Mouse (Mus musculus) left cerebral cortex, postnatal 25 days (tissue): ENCODE data around the gene Hoxa9. TPM values are rescaled to one million over a fixed set of nuclear protein-coding genes. Genes with fewer than 3 reads are reported as not detected.

Experiments used
- DNase-seq, 2 experiments: peaks; one replicate each; pipeline ENCODE4 v3.0.0; 2022; ENCODE audit warnings: low spot score in 2 of 2, mixed read lengths in 1 of 2
- intact Hi-C: fragments of 180-260 bp; cut with DNase I; formaldehyde crosslinking; loops from one replicate; pipeline ENCODE4 v1.15.1; 2025
- total RNA-seq, 2 experiments: library from RNA; stranded (reverse); gene quantifications; 2 replicates each; pipeline ENCODE4 v1.2.3; 2021

Hoxa9 gene
- total RNA-seq, 2 experiments from 2014 or later = not detected

DNA sequence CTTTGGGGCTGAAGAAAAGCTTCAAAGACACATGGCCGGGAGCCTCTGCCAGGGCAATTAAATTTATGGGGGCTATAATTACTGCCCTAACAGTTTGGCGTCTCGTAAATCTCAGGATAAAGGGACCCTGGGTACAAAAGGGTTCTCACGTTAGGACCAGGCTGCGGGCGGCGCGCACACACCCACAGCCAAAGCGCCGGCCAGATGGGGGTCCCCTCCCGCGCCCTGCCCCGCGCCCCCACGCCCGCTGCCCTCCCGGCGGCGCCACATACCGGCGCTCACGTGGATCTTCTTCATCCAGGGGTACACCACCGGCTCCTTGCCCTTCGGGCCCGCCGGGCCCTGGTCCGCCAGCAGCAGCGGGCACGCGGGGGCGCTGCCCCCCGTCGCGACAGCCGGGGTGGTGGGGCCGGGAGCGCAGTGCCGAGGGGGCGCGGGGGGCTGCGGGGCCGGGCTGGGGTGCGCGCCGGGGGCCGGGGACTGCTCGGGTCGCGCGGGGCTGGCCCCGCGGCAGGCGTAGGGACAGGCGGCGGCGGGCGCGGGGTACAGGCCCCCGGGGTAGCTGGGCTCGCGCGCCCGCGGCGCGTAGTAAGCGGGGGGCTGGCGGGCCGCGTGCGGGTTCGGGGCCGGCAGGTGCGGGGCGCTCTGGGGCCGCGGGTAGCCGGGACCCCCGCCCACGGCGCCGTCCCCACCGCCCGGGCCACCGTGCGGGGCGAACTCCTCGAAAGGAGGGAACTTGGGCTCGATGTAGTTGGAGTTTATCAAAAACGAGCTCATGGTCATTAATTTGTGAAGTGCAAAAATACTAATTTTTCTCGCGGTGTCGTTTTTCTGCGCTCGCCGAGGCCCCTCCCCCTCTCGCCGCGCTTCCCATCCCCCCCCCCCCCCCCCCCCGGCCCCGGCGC, 39.7 kb downstream of the Hoxa9 start, which contains the start of gene Hoxa4:
Gene Hoxa4 (minus strand): TSS at position 848 of the 905 bp plus-strand sequence.
- no peak for DNase-seq
- intact Hi-C loops = no loop called here

DNA sequence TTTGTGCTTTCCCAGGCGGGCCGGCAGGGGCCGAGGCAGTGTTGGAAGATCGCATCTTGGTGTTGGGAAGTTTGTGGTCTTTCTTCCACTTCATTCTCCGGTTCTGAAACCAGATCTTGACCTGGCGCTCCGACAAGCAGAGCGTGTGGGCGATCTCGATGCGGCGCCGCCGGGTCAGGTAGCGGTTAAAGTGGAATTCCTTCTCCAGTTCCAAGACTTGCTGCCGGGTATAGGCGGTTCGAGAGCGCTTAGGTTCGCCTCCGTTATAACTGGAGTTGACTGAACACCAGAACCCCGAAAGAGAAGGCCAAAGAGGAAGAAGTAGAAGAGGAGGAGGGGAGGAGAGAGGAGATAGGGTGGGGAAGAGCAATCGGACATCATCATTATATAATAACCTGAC, 40.5 kb downstream of the Hoxa9 start:
- intact Hi-C loops = no loop called here
- DNase-seq = no peak

DNA sequence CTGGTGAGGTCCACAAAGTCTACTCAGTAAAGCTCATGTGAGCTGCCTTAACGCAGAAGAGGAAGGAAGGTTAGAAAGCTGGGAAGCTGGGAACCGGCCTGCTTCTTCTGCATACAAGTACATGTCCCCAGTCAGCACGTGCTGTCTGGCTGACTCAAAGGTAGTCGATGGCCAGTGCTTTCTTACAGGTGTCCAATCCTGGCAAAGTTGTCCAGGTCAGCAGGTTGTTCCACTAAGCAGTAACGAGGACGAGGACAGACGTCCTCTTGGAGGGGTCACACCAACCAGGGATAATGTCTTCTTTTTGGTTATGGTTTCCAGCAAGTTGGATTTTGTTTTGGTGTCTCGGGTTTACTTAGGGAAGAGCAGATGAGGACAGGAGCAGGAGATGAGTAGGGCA, 41.0 kb downstream of the Hoxa9 start:
- intact Hi-C loops = no loop called here
- no peak for DNase-seq

DNA sequence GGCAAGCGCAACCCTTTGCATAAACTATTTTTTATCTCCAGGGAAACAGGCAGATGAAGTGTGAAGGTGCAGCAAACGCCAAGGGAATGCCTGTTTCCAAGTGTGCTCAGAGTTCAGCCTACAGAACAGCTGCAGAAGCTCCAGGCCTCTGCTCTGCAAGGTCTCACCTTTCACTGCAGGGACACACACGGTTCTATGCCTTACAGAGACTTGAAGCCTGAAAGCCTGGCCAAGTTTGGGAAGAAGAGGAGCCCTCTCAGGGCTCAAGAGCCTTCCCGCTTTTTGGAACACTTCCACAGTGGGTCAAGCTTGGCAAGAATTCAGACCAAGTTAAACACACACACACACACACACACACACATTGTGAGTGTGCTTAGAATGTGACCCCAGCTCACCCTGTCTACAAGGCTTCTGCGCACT, 41.7 kb downstream of the Hoxa9 start:
- no peak for DNase-seq
- intact Hi-C loops = no loop called here

DNA sequence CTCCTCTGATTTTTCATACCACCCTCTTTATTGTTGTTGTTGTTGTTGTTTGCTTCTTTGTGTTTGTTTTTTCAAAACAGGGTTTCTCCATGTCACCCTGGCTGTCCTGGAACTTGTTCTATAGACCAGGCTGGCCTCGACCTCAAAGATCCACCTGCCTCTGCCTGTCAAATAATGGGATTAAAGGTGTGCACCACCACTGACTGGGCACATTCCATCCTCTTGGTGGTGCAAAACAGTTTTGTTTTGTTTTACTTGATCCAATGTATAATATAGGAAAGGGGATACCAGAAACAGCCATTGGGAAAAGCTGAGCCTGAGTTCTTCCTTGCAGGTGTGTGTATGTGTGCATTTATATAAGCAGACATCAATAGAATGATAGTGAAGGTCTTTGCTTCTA, 44.4 kb downstream of the Hoxa9 start:
- no peak for DNase-seq
- intact Hi-C loops = no loop called here

DNA sequence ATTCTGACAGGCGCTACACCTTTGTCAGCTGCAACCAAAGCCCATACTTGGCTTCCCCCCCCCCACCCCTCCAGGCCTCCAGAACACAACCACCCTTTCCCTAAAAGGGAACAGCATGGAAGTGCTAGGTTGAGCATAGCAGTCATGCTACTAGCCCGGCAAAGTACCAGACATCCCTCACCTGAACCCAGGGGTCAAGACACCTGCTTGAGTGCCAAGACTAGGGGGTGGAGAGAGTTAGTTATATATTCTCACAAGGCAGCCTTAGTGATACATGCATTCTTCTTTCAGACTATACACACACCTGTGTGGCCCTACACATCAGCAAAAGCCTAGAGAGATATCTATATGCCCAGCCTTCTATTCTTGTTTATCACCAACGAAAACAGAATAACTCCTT, 45.1 kb downstream of the Hoxa9 start:
- DNase-seq = no peak
- intact Hi-C loops = no loop called here

DNA sequence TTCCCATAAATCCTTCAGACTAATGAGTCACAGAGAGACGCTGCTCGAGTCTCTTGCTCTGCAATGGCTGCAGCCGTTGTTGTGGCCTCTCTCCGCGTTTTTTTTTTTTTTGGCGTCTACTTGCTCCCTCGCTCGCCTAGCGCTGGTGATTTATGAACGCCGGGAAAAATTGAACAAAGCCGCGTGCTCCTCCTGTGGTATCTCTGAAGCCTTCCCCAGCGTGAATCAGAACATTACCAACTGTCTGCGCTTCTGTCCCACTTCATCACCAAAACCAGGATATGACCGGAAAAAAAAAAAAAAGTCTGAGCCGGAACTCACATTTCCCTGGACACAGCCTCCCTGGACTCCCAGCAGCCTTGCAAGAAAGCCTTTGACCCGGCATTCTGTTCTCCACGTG, 45.7 kb downstream of the Hoxa9 start:
- DNase-seq = no peak
- intact Hi-C loops = no loop called here

DNA sequence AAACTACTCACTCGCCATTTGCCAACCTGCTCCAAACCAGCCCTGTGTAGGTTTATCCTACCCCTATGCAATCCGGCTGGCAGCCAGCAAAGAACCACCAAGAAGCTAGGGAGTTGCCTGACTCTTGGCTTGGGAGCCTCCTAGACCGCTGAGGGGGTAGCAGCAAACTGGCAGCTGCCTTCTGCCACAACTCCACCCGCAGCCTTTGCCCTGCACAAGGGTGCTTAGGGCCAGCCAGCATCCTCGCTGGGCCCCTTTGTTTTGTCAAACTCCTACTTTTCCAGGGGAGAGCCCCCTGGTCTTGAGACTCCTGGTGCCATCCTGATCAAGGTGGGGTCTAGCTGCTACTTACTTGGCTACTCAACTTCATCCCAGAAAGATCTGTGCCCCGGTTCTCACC, 46.2 kb downstream of the Hoxa9 start:
- no peak for DNase-seq
- intact Hi-C loops = no loop called here

DNA sequence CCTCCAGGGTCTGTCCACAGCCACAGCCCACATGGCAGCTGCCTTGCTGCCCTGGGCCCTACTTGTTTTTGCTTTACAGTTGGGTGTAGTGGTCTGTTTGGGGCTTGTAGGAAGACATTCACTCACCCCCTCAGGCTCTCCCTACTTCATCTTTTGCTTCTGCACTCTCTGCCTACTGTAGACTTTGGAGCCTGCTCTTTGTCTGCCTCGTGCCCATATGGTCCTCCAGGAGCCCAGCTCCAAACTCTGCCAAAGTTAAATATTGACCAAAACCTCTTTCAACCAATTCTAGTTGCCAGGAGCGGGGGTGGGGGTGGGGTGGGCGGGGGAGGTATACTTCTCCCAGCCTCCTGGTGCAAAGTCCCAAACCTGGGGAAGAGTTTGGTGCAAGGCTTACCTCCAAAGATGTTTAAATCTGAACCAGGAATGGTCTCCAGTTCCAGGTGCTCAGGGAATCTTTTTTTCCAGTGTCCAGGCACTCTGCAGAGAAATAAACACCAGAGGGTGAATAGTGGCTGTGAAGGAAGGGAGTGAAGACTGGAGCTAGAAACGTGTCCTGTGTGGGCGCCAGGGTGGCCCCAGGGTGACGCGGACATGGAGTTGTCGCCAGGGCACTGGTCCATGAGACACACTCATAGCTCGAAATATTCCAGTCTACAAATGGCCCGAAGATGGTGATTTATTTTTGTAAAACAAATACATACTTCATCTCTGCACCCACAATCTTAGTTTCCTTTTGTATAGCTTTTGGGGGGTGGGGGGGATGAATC, 47.4 kb downstream of the Hoxa9 start:
- no peak for DNase-seq
- intact Hi-C loops = no loop called here

DNA sequence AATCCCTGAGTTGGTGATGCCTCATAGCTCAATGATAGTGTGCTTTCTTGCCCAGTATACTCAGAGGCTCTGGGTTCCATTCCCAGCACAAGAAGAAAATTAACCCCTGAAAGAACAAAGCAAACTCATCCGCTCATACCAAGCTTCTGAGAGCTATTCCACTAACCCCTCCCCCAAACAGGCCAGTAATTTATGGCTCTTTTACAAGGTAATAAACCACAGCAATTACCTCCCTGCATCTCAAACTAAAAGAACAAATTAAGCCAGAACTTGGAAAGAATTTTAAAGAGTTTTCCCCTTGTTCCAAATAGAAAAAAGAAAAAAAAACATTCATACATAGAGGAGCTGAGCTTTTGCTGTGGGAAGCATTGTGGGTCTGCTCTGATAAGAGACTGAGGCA, 48.1 kb downstream of the Hoxa9 start:
- intact Hi-C loops = no loop called here
- no peak for DNase-seq

DNA sequence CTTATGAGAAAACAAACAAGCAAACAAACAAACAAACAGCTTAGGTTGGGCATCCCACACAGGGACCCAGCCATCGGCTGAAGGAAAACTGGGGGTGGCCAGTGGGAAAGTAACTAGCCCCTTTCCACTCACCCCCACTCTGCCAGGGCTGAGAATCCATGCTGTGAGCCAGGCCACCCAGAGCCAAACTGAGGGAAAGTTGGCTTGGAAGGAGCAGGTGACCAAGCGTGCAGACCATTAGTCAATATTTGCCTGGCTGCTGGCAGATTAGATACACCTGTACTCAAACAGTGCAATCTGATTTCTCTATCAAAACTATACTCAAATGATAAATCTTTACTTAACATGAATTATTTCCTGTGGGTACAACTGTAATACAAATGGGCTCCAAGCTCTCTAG, 48.9 kb downstream of the Hoxa9 start:
- DNase-seq = no peak
- intact Hi-C loops = no loop called here

DNA sequence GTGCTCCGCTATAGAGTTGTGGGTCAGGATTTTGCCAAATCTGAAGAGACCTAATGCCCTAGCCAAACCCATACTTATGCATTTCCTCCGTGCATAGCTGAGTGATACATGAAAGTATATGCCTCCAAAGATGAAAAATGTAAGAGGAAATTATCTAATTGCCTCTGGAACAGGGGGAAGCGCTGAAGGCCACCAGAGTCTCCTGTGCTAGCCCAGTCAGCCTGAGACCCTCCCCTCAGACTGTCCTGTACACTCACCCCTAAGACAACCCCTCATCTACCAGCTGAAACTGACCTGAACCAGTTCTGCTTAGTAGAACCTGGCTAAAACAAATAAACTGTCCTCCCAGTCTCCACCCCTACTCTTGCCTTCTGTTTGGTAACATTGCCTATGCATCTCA, 50.2 kb downstream of the Hoxa9 start:
- intact Hi-C loops = no loop called here
- no peak for DNase-seq

DNA sequence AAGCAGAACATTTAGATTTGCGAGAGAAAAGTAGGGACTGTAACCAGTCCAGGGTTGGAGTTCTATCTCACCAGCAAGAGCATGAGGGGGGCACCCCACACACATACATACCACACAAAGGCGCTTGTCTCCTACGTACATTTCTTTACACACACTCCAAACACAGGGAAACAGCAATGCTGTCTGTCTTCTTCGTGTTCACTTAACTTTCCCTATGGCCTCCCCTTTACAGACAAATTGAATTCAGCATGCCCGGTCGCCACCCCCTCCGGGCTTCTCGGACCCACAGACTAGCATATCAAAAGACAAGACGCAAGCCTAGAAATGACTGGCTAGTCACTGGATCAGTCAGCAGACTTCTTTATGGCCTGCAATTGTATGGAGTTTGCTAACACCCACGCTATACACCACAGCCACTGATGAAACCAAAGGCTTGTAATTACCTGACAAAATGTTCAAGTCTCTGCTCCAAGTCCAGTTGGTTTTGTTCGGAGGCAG, 50.6 kb downstream of the Hoxa9 start:
- DNase-seq = no peak

DNA sequence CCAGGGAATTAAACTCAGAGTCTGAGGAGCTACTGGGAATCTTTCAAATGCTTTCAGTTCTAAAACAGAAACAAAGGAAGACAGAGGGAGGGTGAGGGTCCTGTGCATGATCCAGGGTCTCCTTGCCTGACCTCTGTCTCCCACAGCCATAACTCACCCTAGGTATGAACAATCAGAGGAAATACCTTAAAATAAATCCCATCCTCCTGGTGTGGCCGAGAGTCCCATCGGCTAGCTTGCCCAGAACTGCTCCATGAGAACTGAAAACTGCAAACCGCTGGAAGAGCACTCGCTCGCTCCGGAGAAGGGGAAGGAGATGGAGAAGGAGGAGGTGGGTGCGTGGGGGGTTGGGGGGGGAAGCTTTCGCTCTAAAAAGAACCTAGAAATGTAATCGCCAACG, 51.2 kb downstream of the Hoxa9 start:
- no peak for DNase-seq
- intact Hi-C loops = no loop called here

More for the DNA sequence above, 50.6 kb downstream of the Hoxa9 start:
- intact Hi-C loops = no loop called here

DNA sequence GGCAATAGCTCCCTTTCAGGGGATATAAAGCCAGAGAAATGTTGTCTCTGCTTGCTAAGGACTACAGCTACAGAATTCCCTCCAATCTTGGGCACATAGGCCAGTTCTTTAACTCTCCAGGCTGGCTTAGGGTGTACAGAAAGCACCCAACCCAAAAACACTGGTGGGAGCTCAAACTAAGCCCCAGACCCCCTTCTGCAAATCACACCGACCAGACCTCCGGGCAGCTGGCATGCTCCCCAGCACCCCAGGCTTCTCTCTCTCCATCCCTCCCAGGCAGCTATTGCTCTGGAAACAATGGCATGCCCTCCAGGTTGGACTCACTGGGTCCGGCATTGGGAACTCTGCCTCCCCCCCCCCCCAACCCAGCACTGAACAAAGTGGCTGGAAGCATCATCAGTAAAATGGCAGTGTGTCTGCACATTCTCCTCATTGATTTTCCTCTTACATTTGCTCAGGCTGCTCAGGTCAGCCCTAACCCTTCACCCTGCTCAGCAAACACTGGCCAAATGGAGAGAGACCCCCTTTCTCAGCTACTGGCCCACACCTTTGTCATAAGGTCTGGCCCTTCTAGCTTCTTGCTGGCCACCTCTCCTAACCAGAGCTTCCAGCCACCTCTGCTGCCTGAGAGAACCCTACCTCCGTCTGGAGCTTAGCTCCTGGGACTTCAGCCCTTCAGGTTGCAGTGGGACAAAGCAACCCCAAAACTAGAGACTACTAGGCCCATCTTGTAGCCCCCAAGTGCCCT, 51.8 kb downstream of the Hoxa9 start:
- intact Hi-C loops = no loop called here
- DNase-seq = no peak

DNA sequence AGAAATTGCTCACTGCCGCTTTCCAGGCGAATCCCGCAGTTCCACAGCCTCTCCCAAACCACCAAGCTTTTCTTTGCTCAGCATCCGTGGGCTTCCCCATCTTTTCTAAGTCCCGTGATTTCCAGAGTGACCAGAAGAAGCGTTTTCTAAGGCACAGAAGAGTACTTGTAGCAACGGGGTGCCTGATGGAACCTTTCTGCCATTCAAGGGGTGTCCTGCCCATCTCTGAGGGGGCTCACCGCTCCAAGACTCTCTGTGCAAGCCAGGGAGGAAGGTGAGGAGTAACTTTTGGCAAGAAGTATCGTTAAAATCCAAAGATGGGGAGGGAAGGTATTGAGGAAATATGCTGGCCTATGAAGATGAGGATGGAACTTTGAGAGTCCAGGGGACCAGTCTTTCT, 53.1 kb downstream of the Hoxa9 start:
- intact Hi-C loops = no loop called here
- DNase-seq = no peak

DNA sequence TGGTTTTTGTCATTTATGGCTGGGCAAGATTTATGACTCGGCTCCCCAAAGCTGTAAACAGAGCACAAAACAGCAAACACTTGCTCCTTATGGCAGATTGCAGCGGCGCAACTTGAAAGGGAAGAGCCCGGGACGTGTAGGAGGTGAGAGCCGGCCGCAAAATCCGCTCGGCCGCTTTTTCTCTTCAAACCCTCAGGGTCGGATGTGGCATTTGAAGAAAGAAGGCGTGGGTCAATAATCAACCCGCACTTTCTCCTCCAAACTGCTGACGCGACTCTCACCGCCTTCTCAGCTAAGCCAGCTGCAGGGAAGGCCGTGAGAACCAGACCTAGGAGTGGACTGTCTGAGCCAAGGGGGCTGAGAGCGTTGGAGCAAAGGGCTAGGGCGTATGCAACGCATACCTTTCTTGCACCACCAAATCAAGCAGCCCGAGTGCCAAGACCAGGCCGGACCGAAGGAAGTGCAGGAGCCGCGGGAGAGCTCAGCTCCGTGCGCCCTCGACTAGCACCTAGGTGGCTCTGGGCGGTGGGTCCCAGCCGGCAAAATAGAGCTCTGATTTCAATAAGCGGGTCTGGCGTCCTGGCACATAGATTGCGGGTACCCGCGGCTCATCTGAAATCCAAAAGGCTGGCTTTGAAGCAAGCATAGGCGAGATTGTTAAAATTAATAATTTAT, 53.7 kb downstream of the Hoxa9 start, which contains the start of gene 5730596B20Rik:
Gene 5730596B20Rik (plus strand): TSS at position 438 of the 675 bp plus-strand sequence.
- intact Hi-C loops = no loop called here
- DNase-seq = no peak

DNA sequence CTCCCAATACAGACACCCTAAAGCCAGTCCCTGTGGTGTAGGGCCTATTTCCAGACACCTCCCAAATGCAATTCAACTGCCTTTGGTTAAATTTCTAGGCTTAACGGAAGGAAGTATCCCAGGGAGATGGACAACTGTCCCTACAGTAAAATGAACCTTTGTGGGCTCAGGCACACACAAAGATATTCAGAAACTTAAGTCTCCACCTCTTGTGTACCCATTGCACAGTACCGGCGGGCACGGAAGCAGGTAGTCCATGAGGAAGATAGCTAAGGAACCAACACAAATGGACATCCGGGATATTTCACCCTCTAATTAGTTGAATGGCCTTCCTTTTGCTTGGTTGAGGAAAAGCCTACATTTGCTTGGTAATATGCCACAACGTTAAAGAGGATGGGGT, 54.5 kb downstream of the Hoxa9 start:
- no peak for DNase-seq
- intact Hi-C loops = no loop called here

DNA sequence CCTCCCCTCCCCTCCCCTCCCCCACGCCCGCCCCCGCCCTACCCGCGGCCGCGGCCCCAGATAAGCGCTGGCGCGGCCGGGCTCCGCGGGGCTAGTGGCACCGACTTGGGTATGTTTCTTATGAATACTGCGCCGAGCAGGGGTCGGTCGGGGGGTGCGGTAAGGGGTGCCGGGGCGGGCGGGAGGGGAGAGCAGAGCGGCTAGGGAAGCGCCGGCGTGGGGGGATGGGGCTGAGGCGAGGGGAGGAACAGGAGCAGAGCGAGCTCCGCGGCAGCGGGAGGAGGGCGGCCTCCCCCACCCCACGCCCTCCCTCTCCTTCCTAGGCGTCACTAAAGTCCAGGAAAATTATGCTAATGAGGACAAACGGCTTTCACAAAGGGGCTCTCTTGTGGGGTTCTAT, 55.0 kb downstream of the Hoxa9 start:
- no peak for DNase-seq
- intact Hi-C loops = no loop called here
